Mouse (Mus musculus) lung, adult 2 months (tissue): ENCODE measurements at regions not wholly inside any gene's neighbourhood (a gene's known extent, or its start where the extent isn't known, plus 50 kb on each side); places are given as distances from the start of the nearest gene placed in this dataset.

Source experiments
- CTCF ChIP-seq: fragments of 200-500 bp; IDR thresholded peaks from 2 replicates; pipeline ENCODE4 v1.5.1; 2011; ENCODE audit warnings: mild to moderate bottlenecking, low read length, control low read depth; ENCODE audit not compliant: insufficient read depth
- POLR2A ChIP-seq: fragments of 200-500 bp; IDR thresholded peaks from 2 replicates; pipeline ENCODE4 v1.6.1; 2011; ENCODE audit warnings: low read depth, mild to moderate bottlenecking, control low read depth, low read length, borderline replicate concordance; ENCODE audit errors: extremely low read depth

DNA sequence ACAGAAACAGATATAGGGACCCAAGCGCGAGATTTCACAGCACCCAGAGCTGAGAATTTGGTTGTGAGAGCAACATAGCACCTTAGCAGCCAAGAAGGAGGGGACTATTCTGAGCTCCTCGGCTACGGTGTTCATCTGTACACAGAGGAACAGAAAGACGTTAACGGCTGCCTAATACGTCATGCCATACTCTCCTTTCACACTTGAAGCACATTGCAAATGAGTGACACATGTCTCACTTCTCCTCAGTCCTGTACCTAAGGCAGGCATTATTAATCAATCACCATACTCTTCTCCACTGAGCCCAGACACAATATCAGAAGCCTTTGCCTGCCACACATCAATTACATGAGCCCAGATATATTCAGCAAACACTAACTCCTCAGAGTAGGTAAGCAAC, 200.5 kb downstream of the Rybp start:
- TF ChIP-seq POLR2A, result no peak
- no peak for TF ChIP-seq CTCF
